Mouse (Mus musculus): ENCODE data around the gene Uxt.

Uxt gene

DNA sequence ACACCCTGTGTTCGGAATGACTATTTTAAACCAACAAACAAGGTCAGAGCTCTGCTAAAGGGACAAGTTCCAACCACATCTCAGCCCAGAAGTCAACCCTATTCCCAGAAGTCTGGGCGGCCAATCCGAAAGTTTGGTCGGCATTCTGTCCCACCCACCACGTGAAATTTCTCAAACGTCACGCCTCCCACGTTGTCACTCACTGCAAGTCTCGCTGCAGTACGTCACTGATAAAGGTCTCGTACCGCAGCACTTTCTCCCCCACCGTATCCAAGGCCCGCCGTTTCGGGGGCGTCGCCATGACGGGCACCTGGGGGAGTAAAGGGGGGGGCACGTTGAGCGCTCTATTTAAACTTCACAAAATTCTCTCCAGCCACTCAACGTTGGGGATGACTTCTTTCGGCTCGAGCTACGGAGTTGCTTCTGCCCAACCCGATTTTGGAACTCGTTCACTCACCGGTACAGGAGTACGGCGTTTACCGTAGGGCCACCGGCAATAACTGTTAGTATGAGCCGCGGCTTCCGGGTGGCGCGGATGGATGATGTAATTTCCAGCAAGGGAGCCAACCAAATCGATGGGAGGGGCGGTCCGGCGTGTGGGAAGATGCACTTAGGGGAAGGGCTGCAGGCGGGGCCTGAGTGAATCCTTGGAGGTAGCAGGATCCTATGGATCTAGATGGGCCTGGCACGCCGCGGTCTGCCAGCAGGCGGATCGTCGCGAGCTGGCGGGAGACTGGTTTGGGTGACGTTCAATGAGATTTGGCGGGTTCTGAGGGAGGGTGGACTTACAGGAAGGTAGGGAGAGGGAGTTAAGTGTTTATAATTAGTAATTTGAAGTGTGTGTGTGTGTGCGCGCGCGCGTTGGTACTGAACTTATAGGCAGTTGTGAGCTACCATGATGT is at the start of gene Uxt:
Uxt (minus strand) TSS at position 541 of the 902 bp plus-strand sequence.
- peak; percentile 91 to 92 for DNase-seq

DNA sequence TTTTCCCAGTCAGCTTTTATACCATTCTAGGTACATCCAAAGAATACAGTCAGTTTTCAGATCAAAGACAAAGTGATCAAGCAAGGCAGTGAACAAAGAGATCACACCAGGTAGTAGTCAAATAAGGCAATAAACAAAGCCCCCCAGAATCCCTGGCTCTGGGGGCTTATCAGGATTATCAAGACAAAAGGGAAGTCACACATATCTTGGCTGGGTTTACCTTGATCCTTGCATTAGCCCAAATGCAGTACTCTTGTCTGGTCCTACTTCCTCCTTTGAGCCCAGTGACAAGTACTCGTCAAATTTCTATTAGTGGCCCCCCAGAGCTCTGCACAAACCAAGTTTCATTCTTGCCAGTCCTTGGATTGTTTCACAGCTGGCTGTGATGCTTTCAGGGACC is 19.1 kb upstream of the Uxt start:
- no peak for DNase-seq

- DNase-seq, result peak; percentile 86
These were observed 11.5 kb downstream of the Uxt start, which contains the start of gene Elk1 for GRCm38 (mm10) chrX:20950191-20950880. Elk1 (minus strand) TSS chrX:20950608.

- peak; percentile 74 to 77 for DNase-seq
These were observed 15.8 kb downstream of the Uxt start for GRCm38 (mm10) chrX:20946055-20946454.

GRCm38 (mm10) chrX:20931963-20932362 is 29.9 kb downstream of the Uxt start:
- DNase-seq, result no peak

DNA sequence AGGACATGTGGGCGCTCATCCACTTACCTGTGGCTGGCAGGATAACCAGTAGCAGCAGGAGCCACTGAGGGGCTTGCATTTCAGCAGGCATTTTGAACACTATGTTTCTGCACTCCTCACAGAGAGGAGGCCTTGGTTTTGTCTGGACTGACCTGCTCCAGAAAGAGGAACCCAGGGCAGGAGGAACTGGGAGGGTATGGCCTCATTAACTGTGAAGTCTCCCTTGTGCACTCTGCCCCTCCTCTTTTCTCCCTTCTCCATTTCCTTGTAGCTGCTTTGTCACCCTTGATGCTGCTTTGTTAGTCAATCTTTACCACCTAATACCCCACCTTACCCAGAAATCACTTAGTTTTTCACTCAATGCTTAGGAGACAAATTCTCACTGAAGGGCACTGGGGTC is 30.5 kb downstream of the Uxt start, which contains the start of gene Cfp:
Cfp (minus strand) TSS at position 192 of the 400 bp plus-strand sequence.
- DNase-seq, result no peak

GRCm38 (mm10) chrX:20929859-20930258 is 32.0 kb downstream of the Uxt start:
- no peak for DNase-seq

DNA sequence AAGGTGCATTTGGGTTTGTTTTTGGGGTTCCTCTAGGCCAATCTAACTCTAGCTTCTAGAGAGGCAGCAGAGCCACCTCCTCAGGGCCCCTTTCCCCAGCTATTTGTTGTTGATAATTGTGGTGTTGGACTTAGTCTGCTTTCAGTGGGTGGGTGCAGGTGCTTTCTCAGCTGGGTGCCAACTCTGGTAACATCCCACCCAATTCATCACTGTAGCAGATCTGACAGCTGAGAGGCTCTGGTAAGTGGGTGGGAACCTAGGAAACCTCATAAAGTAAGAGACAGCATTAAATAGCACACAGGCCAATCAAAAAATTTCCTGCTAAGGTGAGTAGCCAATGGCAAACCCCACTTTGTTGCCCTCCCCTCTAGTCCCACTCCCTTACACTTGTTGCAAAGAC is 36.8 kb downstream of the Uxt start:
- DNase-seq, result no peak

- no peak for DNase-seq
These were observed 38.3 kb downstream of the Uxt start for GRCm38 (mm10) chrX:20923506-20923905.

- no peak for DNase-seq
These were observed 40.5 kb downstream of the Uxt start for GRCm38 (mm10) chrX:20921366-20921765.

DNA sequence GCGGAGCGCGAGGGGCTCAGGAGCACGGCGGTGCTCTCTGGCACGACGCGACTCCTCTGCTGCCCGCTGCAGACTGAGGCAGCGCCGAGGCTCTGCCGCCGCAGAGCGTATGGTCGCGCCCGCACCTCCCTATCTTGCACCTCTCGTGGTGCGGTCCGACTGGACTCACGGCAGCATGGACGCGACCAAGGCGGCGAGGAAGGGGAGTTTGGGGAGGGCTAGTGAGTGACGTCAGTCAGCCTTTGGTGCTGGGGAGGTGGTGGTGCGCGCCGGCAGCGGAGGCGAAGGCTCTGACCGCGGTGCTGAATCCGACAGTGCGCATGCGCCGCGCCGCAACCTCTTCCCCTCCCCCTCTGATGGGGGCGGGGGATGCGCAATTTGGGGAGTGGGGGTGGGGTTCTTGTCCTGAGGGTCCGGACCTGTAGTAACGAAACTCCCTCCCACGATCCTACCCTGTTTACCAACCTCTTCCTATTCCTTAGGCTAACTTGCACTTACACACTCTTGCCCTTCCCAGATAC is 40.9 kb downstream of the Uxt start, which contains the start of gene Syn1:
Syn1 (minus strand) TSS at position 161 of the 521 bp plus-strand sequence.
- peak; percentile 89 to 90 for DNase-seq

GRCm38 (mm10) chrX:20920249-20920843 is 41.5 kb downstream of the Uxt start:
- no peak for DNase-seq

- no peak for DNase-seq
These were observed 46.7 kb downstream of the Uxt start for GRCm38 (mm10) chrX:20915075-20915474.

- no peak for DNase-seq
These were observed 48.1 kb downstream of the Uxt start for GRCm38 (mm10) chrX:20913726-20914125.

GRCm38 (mm10) chrX:20910074-20910473 is 51.7 kb downstream of the Uxt start:
- no peak for DNase-seq
